Mouse (Mus musculus): ENCODE measurements at regions not wholly inside any gene's neighbourhood (a gene's known extent, or its start where the extent isn't known, plus 50 kb on each side); places are given as distances from the start of the nearest gene placed in this dataset.

DNA sequence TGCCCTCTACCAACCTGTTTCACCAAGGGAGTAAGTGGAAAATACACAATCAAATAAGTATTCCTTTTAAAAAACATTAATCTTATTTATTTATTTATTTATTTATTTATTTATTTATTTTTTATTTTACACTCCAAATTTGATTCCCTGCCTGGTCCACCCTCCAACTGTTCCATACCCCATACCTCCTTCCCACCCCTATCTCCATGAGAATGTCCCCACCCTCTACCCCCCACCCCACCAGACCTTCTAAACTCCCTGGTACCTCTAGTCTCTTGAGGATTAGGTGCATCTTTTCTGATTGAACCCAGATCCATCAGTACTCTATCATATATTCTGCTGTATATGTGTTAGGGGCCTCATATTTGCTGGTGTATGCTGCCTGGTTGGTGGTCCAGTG, 538.4 kb upstream of the Cdh8 start:
- no peak for ATAC-seq (ENCODE audit: low read depth)

GRCm38 (mm10) chr8:99953876-99954275, 537.6 kb upstream of the Cdh8 start:
- H3K4me1 ChIP-seq (ENCODE audit: control insufficient read depth, low read depth, low read length): no peaks in the 10 kb centered on the region
- no peak overlapping the region for H3K4me2 ChIP-seq (ENCODE audit: low read depth, low read length)
- no peak for ATAC-seq (ENCODE audit: low read depth)
- H3K9ac ChIP-seq (ENCODE audit: low read depth, low read length): no peak overlapping the region
- no peak overlapping the region for H3K27ac ChIP-seq (ENCODE audit: low read length)
- H3K27me3 ChIP-seq (ENCODE audit: control insufficient read depth, insufficient read depth, low read depth, low read length): no peaks in the 10 kb centered on the region
- H3K4me3 ChIP-seq (ENCODE audit: low read depth, low read length): no peak overlapping the region
- H3K9me3 ChIP-seq (replicated peaks; ENCODE audit: control insufficient read depth, low read length): no peaks in the 10 kb centered on the region
- H3K36me3 ChIP-seq (ENCODE audit: control insufficient read depth, insufficient read depth): no peaks in the 10 kb centered on the region

More for the DNA sequence above, 538.4 kb upstream of the Cdh8 start:
- Histone ChIP-seq H3K9ac (ENCODE audit: low read depth, low read length) (no peak overlapping the region), H3K27ac (ENCODE audit: low read length) (no peak overlapping the region), H3K9me3 (replicated peaks; ENCODE audit: control insufficient read depth, low read length) (no peaks in the 10 kb centered on the region), H3K27me3 (ENCODE audit: control insufficient read depth, insufficient read depth, low read depth, low read length) (no peaks in the 10 kb centered on the region), H3K4me1 (ENCODE audit: control insufficient read depth, low read depth, low read length) (no peaks in the 10 kb centered on the region), H3K36me3 (ENCODE audit: control insufficient read depth, insufficient read depth) (no peaks in the 10 kb centered on the region), H3K4me2 (ENCODE audit: low read depth, low read length) (no peak overlapping the region), H3K4me3 (ENCODE audit: low read depth, low read length) (no peak overlapping the region)

- no peak overlapping the region for H3K27ac ChIP-seq (ENCODE audit: low read length)
- no peaks in the 10 kb centered on the region for H3K27me3 ChIP-seq (ENCODE audit: control insufficient read depth, insufficient read depth, low read depth, low read length)
- H3K4me3 ChIP-seq (ENCODE audit: low read depth, low read length): no peak overlapping the region
- WGBS (ENCODE audit: insufficient replicate concordance): 62% methylated on average over 5 of the region's 5 CpGs
- H3K4me2 ChIP-seq (ENCODE audit: low read depth, low read length): no peak overlapping the region
- no peak overlapping the region for H3K9ac ChIP-seq (ENCODE audit: low read depth, low read length)
- no peaks in the 10 kb centered on the region for H3K36me3 ChIP-seq (ENCODE audit: control insufficient read depth, insufficient read depth)
- no peaks in the 10 kb centered on the region for H3K9me3 ChIP-seq (replicated peaks; ENCODE audit: control insufficient read depth, low read length)
- ATAC-seq (ENCODE audit: low read depth): no peak
- H3K4me1 ChIP-seq (ENCODE audit: control insufficient read depth, low read depth, low read length): no peaks in the 10 kb centered on the region
Observed at GRCm38 (mm10) chr8:99933159-99933558, 516.9 kb upstream of the Cdh8 start.
